Mouse (Mus musculus) embryonic facial prominence, embryonic 14.5 days (tissue): Measurements from ENCODE around the gene Eif2b5. TPM values are rescaled to one million over a fixed set of nuclear protein-coding genes. Genes with fewer than 3 reads are reported as not detected.
"Not testable (repeated sequence)": the region's sequence is repeated elsewhere in the genome, so short reads cannot be mapped to it uniquely, and the experiment has no call there.

Source experiments
- ATAC-seq: fragments of 200-750 bp; cut with Nextera tagmentation; 2 replicates; pipeline ENCODE4 v1.8.0; 2017; ENCODE audit warnings: low read depth, moderate number of reproducible peaks, moderate TSS enrichment
- DNase-seq: peaks from one replicate; pipeline ENCODE4 v3.0.0-alpha.2; 2015; ENCODE audit warnings: low spot score
- H3K27ac ChIP-seq: fragments of 300-500 bp; sonication (generic); replicated peaks from 2 replicates; pipeline ENCODE4 v1.5.1; 2014; ENCODE audit warnings: low read depth, mild to moderate bottlenecking, low read length, moderate library complexity
- H3K27me3 ChIP-seq: fragments of 300-500 bp; sonication (generic); replicated peaks from 2 replicates; pipeline ENCODE4 v1.6.1; 2014; ENCODE audit warnings: low read length; ENCODE audit not compliant: control insufficient read depth, insufficient read depth
- H3K36me3 ChIP-seq: fragments of 300-500 bp; sonication (generic); 2 replicates; pipeline ENCODE4 v1.6.1; 2014; ENCODE audit warnings: low read length, mixed read lengths; ENCODE audit not compliant: control insufficient read depth, insufficient read depth
- H3K4me1 ChIP-seq: fragments of 300-500 bp; sonication (generic); 2 replicates; pipeline ENCODE4 v1.6.1; 2014; ENCODE audit warnings: antibody characterized with exemption, low read length; ENCODE audit not compliant: control insufficient read depth, insufficient read depth
- H3K4me2 ChIP-seq: fragments of 300-500 bp; sonication (generic); 2 replicates; pipeline ENCODE4 v1.6.1; 2014; ENCODE audit warnings: low read depth, mild to moderate bottlenecking, low read length, moderate library complexity, mixed read lengths
- H3K4me3 ChIP-seq: fragments of 300-500 bp; sonication (generic); 2 replicates; pipeline ENCODE4 v1.5.1; 2014; ENCODE audit warnings: low read depth, mild to moderate bottlenecking, low read length
- H3K9ac ChIP-seq: fragments of 300-500 bp; sonication (generic); 2 replicates; pipeline ENCODE4 v1.6.1; 2014; ENCODE audit warnings: low read depth, mild to moderate bottlenecking, low read length, moderate library complexity, mixed read lengths
- H3K9me3 ChIP-seq: fragments of 300-500 bp; sonication (generic); 2 replicates; pipeline ENCODE4 v1.6.1; 2016; ENCODE audit warnings: low read length; ENCODE audit not compliant: control insufficient read depth
- WGBS: fragments of 180-500 bp; shearing (Covaris S2); extraction: QIAGEN DNeasy Blood & Tissue Kit; methylation state at CpG from one replicate; pipeline ENCODE4 v1.1.7; 2014; 5-methylcytosine and 5-hydroxymethylcytosine counted together
- polyA plus RNA-seq: library from polyadenylated mRNA; unstranded; fragments of >200 nt; fragmentation: Nextera tagmentation; extraction: Ambion mirVana; gene quantifications from 2 replicates; pipeline ENCODE4 v1.2.1, GENCODE M21; 2014

Gene Eif2b5
- polyA plus RNA-seq, 1 experiment from 2014 or later = 82.4 TPM

GRCm38 (mm10) chr16:20474211-20474610 is 24.4 kb upstream of the Eif2b5 start:
- Histone ChIP-seq H3K4me1 (peaks cover 7% of the 10 kb centered on the region; the same call in 1 of the 2 replicates), H3K4me2 (no peak overlapping the region), H3K27me3 (no peaks in the 10 kb centered on the region), H3K9ac (no peak overlapping the region), H3K27ac (no peak overlapping the region), H3K4me3 (no peak overlapping the region), H3K36me3 (no peaks in the 10 kb centered on the region), H3K9me3 (no peaks in the 10 kb centered on the region)
- ATAC-seq (no peak), DNase-seq (no peak)
- 90% methylated on average over 8 of the region's 8 CpGs for WGBS

- Histone ChIP-seq H3K4me2 (no peak overlapping the region), H3K27ac (no peak overlapping the region), H3K4me1 (peaks cover 7% of the 10 kb centered on the region; the same call in 1 of the 2 replicates), H3K9me3 (no peaks in the 10 kb centered on the region), H3K36me3 (no peaks in the 10 kb centered on the region), H3K4me3 (no peak overlapping the region), H3K9ac (no peak overlapping the region), H3K27me3 (no peaks in the 10 kb centered on the region)
- WGBS = 78% methylated on average over 6 of the region's 6 CpGs
- ATAC-seq (no peak), DNase-seq (no peak)
Measured at GRCm38 (mm10) chr16:20474786-20475185, 23.8 kb upstream of the Eif2b5 start.

GRCm38 (mm10) chr16:20475335-20475734 is 23.3 kb upstream of the Eif2b5 start:
- 71% methylated on average over 1 of the region's 1 CpGs for WGBS
- peaks cover 7% of the 10 kb centered on the region; the same call in 1 of the 2 replicates for H3K4me1 ChIP-seq
- no peak overlapping the region for H3K4me3 ChIP-seq
- no peaks in the 10 kb centered on the region for H3K36me3 ChIP-seq
- DNase-seq = no peak
- no peaks in the 10 kb centered on the region for H3K9me3 ChIP-seq
- H3K27me3 ChIP-seq = no peaks in the 10 kb centered on the region
- no peak overlapping the region for H3K4me2 ChIP-seq
- no peak overlapping the region for H3K27ac ChIP-seq
- no peak for ATAC-seq
- no peak overlapping the region for H3K9ac ChIP-seq

- Histone ChIP-seq H3K9ac (no peak overlapping the region), H3K27ac (peak overlapping the region; percentile 39; the same call in 1 of the 2 replicates), H3K4me3 (no peak overlapping the region), H3K27me3 (no peaks in the 10 kb centered on the region), H3K36me3 (no peaks in the 10 kb centered on the region), H3K9me3 (no peaks in the 10 kb centered on the region), H3K4me1 (peaks cover 7% of the 10 kb centered on the region; the same call in 1 of the 2 replicates), H3K4me2 (no peak overlapping the region)
- 32% methylated on average over 1 of the region's 1 CpGs for WGBS
- DNase-seq (peak; percentile 72), ATAC-seq (peak; percentile 82)
Measured at GRCm38 (mm10) chr16:20476857-20477256, 21.8 kb upstream of the Eif2b5 start.

GRCm38 (mm10) chr16:20477270-20477669 is 21.3 kb upstream of the Eif2b5 start:
- Histone ChIP-seq H3K9me3 (no peaks in the 10 kb centered on the region), H3K36me3 (no peaks in the 10 kb centered on the region), H3K4me1 (peaks cover 7% of the 10 kb centered on the region; the same call in 1 of the 2 replicates), H3K9ac (no peak overlapping the region), H3K4me3 (no peak overlapping the region), H3K27ac (peak overlapping the region; percentile 72), H3K4me2 (no peak overlapping the region), H3K27me3 (no peaks in the 10 kb centered on the region)
- ATAC-seq = no peak; the same call in none of the 2 replicates
- 45% methylated on average over 3 of the region's 3 CpGs for WGBS
- DNase-seq = no peak

GRCm38 (mm10) chr16:20478504-20478903 is 20.1 kb upstream of the Eif2b5 start:
- ATAC-seq (no peak), DNase-seq (peak; percentile 58)
- 32% methylated on average over 2 of the region's 2 CpGs for WGBS
- Histone ChIP-seq H3K27me3 (no peaks in the 10 kb centered on the region), H3K27ac (no peak overlapping the region), H3K36me3 (no peaks in the 10 kb centered on the region), H3K4me1 (peaks cover 7% of the 10 kb centered on the region; the same call in 1 of the 2 replicates), H3K4me3 (no peak overlapping the region), H3K4me2 (no peak overlapping the region), H3K9ac (no peak overlapping the region), H3K9me3 (no peaks in the 10 kb centered on the region)

GRCm38 (mm10) chr16:20479026-20479760 is 19.4 kb upstream of the Eif2b5 start:
- not testable (repeated sequence) for H3K9me3 ChIP-seq, ATAC-seq, H3K27me3 ChIP-seq, DNase-seq, H3K4me1 ChIP-seq, H3K4me3 ChIP-seq, H3K9ac ChIP-seq, H3K4me2 ChIP-seq, H3K36me3 ChIP-seq, H3K27ac ChIP-seq
- WGBS = 91% methylated on average over 12 of the region's 12 CpGs

- no peak overlapping the region for H3K27ac ChIP-seq
- H3K4me3 ChIP-seq = no peak overlapping the region
- H3K27me3 ChIP-seq = no peaks in the 10 kb centered on the region
- no peaks in the 10 kb centered on the region for H3K9me3 ChIP-seq
- WGBS = 48% methylated on average over 3 of the region's 3 CpGs
- H3K9ac ChIP-seq = no peak overlapping the region
- no peak overlapping the region for H3K4me2 ChIP-seq
- ATAC-seq (no peak), DNase-seq (peak; percentile 17)
- H3K36me3 ChIP-seq = no peaks in the 10 kb centered on the region
- H3K4me1 ChIP-seq = peaks cover 7% of the 10 kb centered on the region; the same call in 1 of the 2 replicates
Measured at GRCm38 (mm10) chr16:20480115-20480514, 18.5 kb upstream of the Eif2b5 start.

GRCm38 (mm10) chr16:20481746-20482145 is 16.9 kb upstream of the Eif2b5 start:
- DNase-seq = no peak
- no peaks in the 10 kb centered on the region for H3K9me3 ChIP-seq
- no peak for ATAC-seq
- no peak overlapping the region for H3K27ac ChIP-seq
- WGBS = 59% methylated on average over 2 of the region's 2 CpGs
- no peak overlapping the region for H3K9ac ChIP-seq
- H3K36me3 ChIP-seq = no peaks in the 10 kb centered on the region
- H3K4me2 ChIP-seq = no peak overlapping the region
- H3K4me1 ChIP-seq = peaks cover 7% of the 10 kb centered on the region; the same call in 1 of the 2 replicates
- H3K27me3 ChIP-seq = no peaks in the 10 kb centered on the region
- no peak overlapping the region for H3K4me3 ChIP-seq
